Mouse (Mus musculus): ENCODE data around the gene Fam76b.

- no peak for TF ChIP-seq GATA1 (IDR thresholded peaks at IDR 0.05; ENCODE audit: low read length)
- no peak for TF ChIP-seq TAL1 (IDR thresholded peaks at IDR 0.05; ENCODE audit: low read length)
Observed at GRCm38 (mm10) chr9:13826391-13826805, 1.1 kb upstream of the Fam76b start.

All from erythroblast, embryonic 14.5 days (primary cell).